Comparison of ENCODE assay signal across 10 mouse cellular contexts in genomic region chr9:66988198-66988887, GRCm38 (mm10). TPM values are rescaled to one million over a fixed set of nuclear protein-coding genes. Genes with fewer than 3 reads are reported as not detected.
DNase-seq lines count a peak whose midpoint lies in the region; ATAC-seq and TF ChIP-seq lines count a peak whose summit lies in the region.
"Had no signal": no experiment of that assay in that cellular context is flagged by ENCODE, and none has a peak within 500 bp of the region (broad histone marks: within the 10 kb centered on the region; RNA-seq: fewer than 3 reads in every experiment).

No protein-coding gene starts in this region.

- peak overlapping the region; percentile 34; the same call in 1 of the 2 replicates for H3K27ac ChIP-seq in heart, embryonic 12.5 days (ENCODE audit: poor library complexity, severe bottlenecking)
- H3K27ac ChIP-seq in midbrain, embryonic 10.5 days (replicated peaks) = peak overlapping the region; percentile 34; the same call in 1 of the 2 replicates
- no peak overlapping the region for H3K27ac ChIP-seq in midbrain, postnatal 0 days (ENCODE audit: low read depth, low read length)
- peak overlapping the region; percentile 79 for H3K27ac ChIP-seq in limb, embryonic 14.5 days (replicated peaks; ENCODE audit: low read depth, low read length)
- H3K27ac ChIP-seq in stomach, embryonic 16.5 days (ENCODE audit: low read length) = peak overlapping the region; percentile 98

- H3K9me3 ChIP-seq in heart, embryonic 12.5 days (replicated peaks) = 0 out of 2 replicates have a peak, but pooled peaks cover 4% of the 10 kb centered on the region
- no peaks in the 10 kb centered on the region for H3K9me3 ChIP-seq in midbrain, embryonic 10.5 days (replicated peaks)
- H3K9me3 ChIP-seq in midbrain, postnatal 0 days (ENCODE audit: low read length) = no peaks in the 10 kb centered on the region
- H3K9me3 ChIP-seq in limb, embryonic 14.5 days (ENCODE audit: control insufficient read depth, low read length) = no peaks in the 10 kb centered on the region; the same call in 1 of the 2 replicates
- H3K9me3 ChIP-seq in stomach, embryonic 16.5 days (replicated peaks; ENCODE audit: control insufficient read depth, low read length) = 0 out of 2 replicates have a peak, but pooled peaks cover 4% of the 10 kb centered on the region

- peaks cover 39% of the 10 kb centered on the region for H3K4me1 ChIP-seq in heart, embryonic 12.5 days (replicated peaks)
- peaks cover 16% of the 10 kb centered on the region; the same call in 1 of the 2 replicates for H3K4me1 ChIP-seq in midbrain, embryonic 10.5 days
- H3K4me1 ChIP-seq in midbrain, postnatal 0 days (ENCODE audit: insufficient read depth, low read length) = no peaks in the 10 kb centered on the region
- peaks cover 25% of the 10 kb centered on the region for H3K4me1 ChIP-seq in limb, embryonic 14.5 days (ENCODE audit: control insufficient read depth, insufficient read depth, low read length)
- H3K4me1 ChIP-seq in stomach, embryonic 16.5 days (ENCODE audit: control insufficient read depth, insufficient read depth, low read length) = peaks cover 36% of the 10 kb centered on the region

- TF ChIP-seq CTCF in midbrain, postnatal 0 days (IDR thresholded peaks at IDR 0.05) = no peak

- H3K27me3 ChIP-seq in heart, embryonic 12.5 days (replicated peaks) = no peaks in the 10 kb centered on the region
- no peaks in the 10 kb centered on the region for H3K27me3 ChIP-seq in midbrain, embryonic 10.5 days (ENCODE audit: low read depth, poor library complexity, severe bottlenecking)
- no peaks in the 10 kb centered on the region for H3K27me3 ChIP-seq in midbrain, postnatal 0 days (ENCODE audit: insufficient read depth, low read length)
- H3K27me3 ChIP-seq in limb, embryonic 14.5 days (ENCODE audit: control insufficient read depth, insufficient read depth, low read length) = no peaks in the 10 kb centered on the region
- H3K27me3 ChIP-seq in stomach, embryonic 16.5 days (ENCODE audit: control insufficient read depth, insufficient read depth, low read length) = no peaks in the 10 kb centered on the region

- no peak overlapping the region for H3K9ac ChIP-seq in heart, embryonic 12.5 days
- no peak overlapping the region for H3K9ac ChIP-seq in midbrain, postnatal 0 days (replicated peaks; ENCODE audit: low read length, poor library complexity, severe bottlenecking)
- no peak overlapping the region for H3K9ac ChIP-seq in limb, embryonic 14.5 days (ENCODE audit: low read depth, low read length, severe bottlenecking)
- peak overlapping the region; percentile 13 for H3K9ac ChIP-seq in stomach, embryonic 16.5 days (ENCODE audit: low read length)

- intact Hi-C loops in heart, postnatal 25 days (cut with DNase I) = no loop called here

- DNase-seq in heart, postnatal 25 days (ENCODE audit: low spot score) = no peak
- no peak for DNase-seq in midbrain, embryonic 10.5 days (ENCODE audit: low spot score)
- DNase-seq in midbrain, postnatal 0 days (ENCODE audit: low spot score) = no peak
- peak; percentile 43 for DNase-seq in limb, embryonic 14.5 days (ENCODE audit: low spot score)
- DNase-seq in layer of hippocampus, adult 8-10 months (ENCODE audit: low spot score in 2 of 2) = no peak
- DNase-seq in adrenal gland, postnatal 36 days = no peak
- DNase-seq: B cell, adult 2 months; cerebellum, adult 9-10 months had no signal

- TF ChIP-seq POLR2A in limb, embryonic 14.5 days (IDR thresholded peaks at IDR 0.05; ENCODE audit: borderline replicate concordance, extremely low read depth, insufficient read depth, insufficient read length) = no peak

- H3K4me3 ChIP-seq in heart, embryonic 12.5 days = no peak overlapping the region
- H3K4me3 ChIP-seq in midbrain, embryonic 10.5 days = no peak overlapping the region
- no peak overlapping the region for H3K4me3 ChIP-seq in midbrain, postnatal 0 days (ENCODE audit: low read depth, low read length)
- no peak overlapping the region for H3K4me3 ChIP-seq in limb, embryonic 14.5 days (replicated peaks; ENCODE audit: low read length)
- no peak overlapping the region for H3K4me3 ChIP-seq in stomach, embryonic 16.5 days (replicated peaks; ENCODE audit: low read length)

- WGBS in heart, embryonic 12.5 days = 54% methylated on average over 11 of the region's 11 CpGs
- 71% methylated on average over 11 of the region's 11 CpGs for WGBS in midbrain, embryonic 10.5 days
- 63% methylated on average over 11 of the region's 11 CpGs for WGBS in midbrain, postnatal 0 days
- WGBS in limb, embryonic 14.5 days = 55% methylated on average over 11 of the region's 11 CpGs
- WGBS in stomach, embryonic 16.5 days = 43% methylated on average over 11 of the region's 11 CpGs

- no peak for ATAC-seq in heart, embryonic 12.5 days (ENCODE audit: insufficient number of reproducible peaks, low FRiP score)
- no peak for ATAC-seq in midbrain, postnatal 0 days (ENCODE audit: low FRiP score)
- ATAC-seq in limb, embryonic 14.5 days (ENCODE audit: low FRiP score, low read depth) = no peak
- peak; percentile 56 for ATAC-seq in stomach, embryonic 16.5 days (ENCODE audit: insufficient read depth, low FRiP score)

- no peaks in the 10 kb centered on the region for H3K36me3 ChIP-seq in heart, embryonic 12.5 days
- no peaks in the 10 kb centered on the region for H3K36me3 ChIP-seq in midbrain, embryonic 10.5 days
- H3K36me3 ChIP-seq in midbrain, postnatal 0 days (ENCODE audit: insufficient read depth, low read length) = no peaks in the 10 kb centered on the region
- H3K36me3 ChIP-seq in limb, embryonic 14.5 days (ENCODE audit: control insufficient read depth, insufficient read depth, low read length) = no peaks in the 10 kb centered on the region
- H3K36me3 ChIP-seq in stomach, embryonic 16.5 days (ENCODE audit: control insufficient read depth, insufficient read depth, low read length) = no peaks in the 10 kb centered on the region

- H3K4me2 ChIP-seq in heart, embryonic 12.5 days = no peak overlapping the region
- no peak overlapping the region for H3K4me2 ChIP-seq in midbrain, postnatal 0 days (ENCODE audit: low read depth, low read length, poor library complexity, severe bottlenecking)
- H3K4me2 ChIP-seq in limb, embryonic 14.5 days (replicated peaks; ENCODE audit: low read depth, low read length, severe bottlenecking) = no peak overlapping the region
- H3K4me2 ChIP-seq in stomach, embryonic 16.5 days (ENCODE audit: low read depth, low read length) = peak overlapping the region; percentile 11; the same call in 1 of the 2 replicates

RNA-seq across cellular contexts. Expression of gene Lactb, which starts 13.1 kb away (rescaled TPM):
- polyA plus RNA-seq in heart, embryonic 12.5 days (2016; fragmentation: Nextera tagmentation; extraction: Ambion mirVana) = 9.3 and 10.1 TPM in 2 replicates
- 10 to 100 TPM; 21.2 to 22.5 TPM for total RNA-seq in heart, postnatal 25 days (2021)
- 8.2 and 9.6 TPM in 2 replicates for polyA plus RNA-seq in midbrain, embryonic 10.5 days (2016; fragmentation: Nextera tagmentation; extraction: Ambion mirVana)
- 18.6 and 18.8 TPM in 2 replicates for total RNA-seq in midbrain, postnatal 0 days (2014; rRNA removed)
- 9.6 and 12.9 TPM in 2 replicates for polyA plus RNA-seq in midbrain, postnatal 0 days (2015; fragmentation: Nextera tagmentation; extraction: Ambion mirVana)
- 8.8 and 10.1 TPM in 2 replicates for polyA plus RNA-seq in limb, embryonic 14.5 days (2012; rRNA removed)
- 10.6 and 10.9 TPM in 2 replicates for polyA plus RNA-seq in limb, embryonic 14.5 days (2014; fragmentation: Nextera tagmentation; extraction: Ambion mirVana)
- 6.2 and 7.8 TPM in 2 replicates for polyA plus RNA-seq in stomach, embryonic 16.5 days (2015; fragmentation: Nextera tagmentation; extraction: Ambion mirVana)
- total RNA-seq in layer of hippocampus, adult 8-10 months (2022) = 10 to 100 TPM; 13.8 to 17.4 (median 16.6) TPM
- 10 to 100 TPM; 16.9 to 20.5 TPM for total RNA-seq in adrenal gland, postnatal 36 days (2021)

RNA-seq across cellular contexts. Expression of gene Rps27l, which starts 42.5 kb away (rescaled TPM):
- polyA plus RNA-seq in heart, embryonic 12.5 days (2016; fragmentation: Nextera tagmentation; extraction: Ambion mirVana) = 563 and 577 TPM in 2 replicates
- 100 to 1,000 TPM; 180 to 195 TPM for total RNA-seq in heart, postnatal 25 days (2021)
- polyA plus RNA-seq in midbrain, embryonic 10.5 days (2016; fragmentation: Nextera tagmentation; extraction: Ambion mirVana) = 659 and 790 TPM in 2 replicates
- total RNA-seq in midbrain, postnatal 0 days (2014; rRNA removed) = 45.8 and 51.7 TPM in 2 replicates
- polyA plus RNA-seq in midbrain, postnatal 0 days (2015; fragmentation: Nextera tagmentation; extraction: Ambion mirVana) = 160 and 168 TPM in 2 replicates
- polyA plus RNA-seq in limb, embryonic 14.5 days (2012; rRNA removed) = 196 and 292 TPM in 2 replicates
- 596 and 633 TPM in 2 replicates for polyA plus RNA-seq in limb, embryonic 14.5 days (2014; fragmentation: Nextera tagmentation; extraction: Ambion mirVana)
- polyA plus RNA-seq in stomach, embryonic 16.5 days (2015; fragmentation: Nextera tagmentation; extraction: Ambion mirVana) = 713 and 839 TPM in 2 replicates
- 10 to 100 TPM; 38.7 to 48.0 (median 44.1) TPM for total RNA-seq in layer of hippocampus, adult 8-10 months (2022)
- total RNA-seq in adrenal gland, postnatal 36 days (2021) = 100 to 1,000 TPM; 270 to 313 TPM
